Mouse (Mus musculus): Measurements from ENCODE around the gene Irs1. TPM values are rescaled to one million over a fixed set of nuclear protein-coding genes. Genes with fewer than 3 reads are reported as not detected.

Irs1 gene
- total and polyA plus RNA-seq, 3 experiments: not detected

DNA sequence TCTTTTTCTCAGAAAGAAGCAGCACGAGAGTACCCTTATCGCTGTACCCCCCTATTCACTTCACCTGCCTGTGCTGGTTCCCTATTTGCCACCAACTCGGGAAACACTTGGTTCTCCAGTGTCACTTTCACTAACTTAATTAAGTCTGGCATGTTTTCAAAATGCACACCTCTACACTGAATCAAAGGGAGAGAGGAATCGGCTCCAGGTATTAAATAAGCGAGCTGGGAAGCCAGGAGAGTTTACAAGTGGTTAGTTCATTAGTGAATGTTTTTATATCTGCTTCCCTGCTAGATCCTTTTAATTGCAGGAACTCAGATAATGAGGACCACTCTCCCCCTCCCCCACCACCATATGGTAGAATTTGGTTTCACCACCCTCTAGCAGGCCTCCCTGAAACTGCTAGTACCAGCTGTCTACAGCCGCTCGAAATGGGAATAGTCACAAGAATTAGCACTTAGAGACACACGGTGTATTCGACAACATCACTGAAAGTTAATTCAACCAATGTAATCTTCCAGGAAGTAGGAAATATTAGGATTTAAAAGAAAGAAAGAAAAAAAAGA is 30.1 kb downstream of the Irs1 start:
- in situ Hi-C loops (cut with MboI; ENCODE audit: low pct_ligation_motif_present, low pct_unique_long_range_greater_than_20kb, low sequenced_read_pairs): no loop called here
- H3K36me3 ChIP-seq (replicated peaks in 1 of 2; ENCODE audit: control insufficient read depth in 1 of 2, insufficient read depth in 1 of 2, low read length in 1 of 2): no peaks in the 10 kb centered on the region

DNA sequence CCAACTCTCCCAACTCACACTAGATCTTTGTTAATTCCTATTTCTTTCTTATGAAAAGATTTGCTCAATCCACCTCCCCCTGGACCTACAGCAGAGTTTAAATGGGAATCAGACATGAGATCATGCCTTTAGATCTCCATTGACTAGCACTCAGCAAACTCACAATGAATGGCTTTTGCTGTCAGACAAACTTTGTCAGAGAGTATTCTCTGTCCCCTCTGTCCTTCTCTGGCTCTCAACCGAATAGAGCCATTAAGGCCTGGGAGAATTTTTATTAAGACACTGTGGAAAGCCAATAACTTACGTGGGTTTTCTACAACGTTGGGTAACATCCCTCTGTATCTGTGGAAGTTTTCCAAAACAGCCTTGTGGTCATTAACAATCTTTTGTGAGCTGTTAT is 31.2 kb downstream of the Irs1 start:
- Histone ChIP-seq H3K4me1 (ENCODE audit: control insufficient read depth in 1 of 2, insufficient read depth in 2 of 2) (no peaks in the 10 kb centered on the region), H3K9ac (ENCODE audit: insufficient read depth, low read depth) (no peak overlapping the region), H3K79me2 (replicated peaks; ENCODE audit: control insufficient read depth, extremely low read depth, insufficient read depth, poor library complexity, severe bottlenecking) (no peaks in the 10 kb centered on the region), H3K4me3 (replicated peaks in 1 of 3; ENCODE audit: low read depth in 2 of 3, low read length in 2 of 3, poor library complexity in 1 of 3) (no peak overlapping the region), H3K27ac (ENCODE audit: insufficient read depth, low read depth) (no peak overlapping the region), H3K9me3 (replicated peaks; ENCODE audit: low read length) (no peaks in the 10 kb centered on the region), H3K36me3 (replicated peaks in 1 of 2; ENCODE audit: control insufficient read depth in 1 of 2, insufficient read depth in 1 of 2, low read length in 1 of 2) (no peaks in the 10 kb centered on the region), H3K27me3 (replicated peaks) (no peaks in the 10 kb centered on the region), H3K4me2 (ENCODE audit: insufficient read depth, low read depth, poor library complexity, severe bottlenecking) (no peak overlapping the region)
- DNase-seq (ENCODE audit: extremely low read depth): no peak
- dilution Hi-C loops (cut with MboI; ENCODE audit: extremely low pct_ligation_motif_present, extremely low pct_unique_long_range_greater_than_20kb, low sequenced_read_pairs): no loop called here
- TF ChIP-seq POLR2A (IDR thresholded peaks at IDR 0.05; ENCODE audit: low read depth, low read length) (no peak), CTCF (conservative IDR thresholded peaks at IDR 0.05 in 1 of 2, IDR thresholded peaks at IDR 0.05 in 1 of 2; ENCODE audit: low read depth in 2 of 2, low read length in 2 of 2) (no peak), PAX5 (IDR thresholded peaks at IDR 0.05; ENCODE audit: low read length) (no peak), NELFE (IDR thresholded peaks at IDR 0.05; ENCODE audit: low read depth, low read length) (no peak), IRF4 (IDR thresholded peaks at IDR 0.05; ENCODE audit: low read depth, low read length) (no peak), TBP (conservative IDR thresholded peaks at IDR 0.05; ENCODE audit: low read depth, low read length) (no peak), JUND (conservative IDR thresholded peaks at IDR 0.05; ENCODE audit: low read depth, low read length) (no peak), MEF2A (IDR thresholded peaks at IDR 0.05; ENCODE audit: borderline replicate concordance, low read depth, low read length) (no peak), ZNF384 (IDR thresholded peaks at IDR 0.05; ENCODE audit: low read depth, low read length) (no peak)
- in situ Hi-C loops (cut with MboI; ENCODE audit: low pct_ligation_motif_present, low pct_unique_long_range_greater_than_20kb, low sequenced_read_pairs): no loop called here

More for the DNA sequence above, 30.1 kb downstream of the Irs1 start:
- H3K79me2 ChIP-seq (replicated peaks; ENCODE audit: control insufficient read depth, extremely low read depth, insufficient read depth, poor library complexity, severe bottlenecking): no peaks in the 10 kb centered on the region
- dilution Hi-C loops (cut with MboI; ENCODE audit: extremely low pct_ligation_motif_present, extremely low pct_unique_long_range_greater_than_20kb, low sequenced_read_pairs): no loop called here
- TF ChIP-seq EP300 (IDR thresholded peaks at IDR 0.05; ENCODE audit: low read length): no peak
- no peak for TF ChIP-seq CHD1 (IDR thresholded peaks at IDR 0.05; ENCODE audit: low read depth, low read length)
- no peak for TF ChIP-seq UBTF (IDR thresholded peaks at IDR 0.05; ENCODE audit: low read depth, low read length)
- TF ChIP-seq GABPA (IDR thresholded peaks at IDR 0.05; ENCODE audit: insufficient replicate concordance, low read depth, low read length): no peak
- TF ChIP-seq NELFE (IDR thresholded peaks at IDR 0.05; ENCODE audit: low read depth, low read length): no peak
- H3K4me2 ChIP-seq (ENCODE audit: insufficient read depth, low read depth, poor library complexity, severe bottlenecking): no peak overlapping the region
- DNase-seq (ENCODE audit: extremely low read depth): no peak
- no peak overlapping the region for H3K4me3 ChIP-seq (replicated peaks in 1 of 3; ENCODE audit: low read depth in 2 of 3, low read length in 2 of 3, poor library complexity in 1 of 3)
- H3K27ac ChIP-seq (ENCODE audit: insufficient read depth, low read depth): no peak overlapping the region
- H3K9ac ChIP-seq (ENCODE audit: insufficient read depth, low read depth): no peak overlapping the region
- H3K4me1 ChIP-seq (ENCODE audit: control insufficient read depth in 1 of 2, insufficient read depth in 2 of 2): no peaks in the 10 kb centered on the region
- H3K27me3 ChIP-seq (replicated peaks): no peaks in the 10 kb centered on the region
- no peaks in the 10 kb centered on the region for H3K9me3 ChIP-seq (replicated peaks; ENCODE audit: low read length)

DNA sequence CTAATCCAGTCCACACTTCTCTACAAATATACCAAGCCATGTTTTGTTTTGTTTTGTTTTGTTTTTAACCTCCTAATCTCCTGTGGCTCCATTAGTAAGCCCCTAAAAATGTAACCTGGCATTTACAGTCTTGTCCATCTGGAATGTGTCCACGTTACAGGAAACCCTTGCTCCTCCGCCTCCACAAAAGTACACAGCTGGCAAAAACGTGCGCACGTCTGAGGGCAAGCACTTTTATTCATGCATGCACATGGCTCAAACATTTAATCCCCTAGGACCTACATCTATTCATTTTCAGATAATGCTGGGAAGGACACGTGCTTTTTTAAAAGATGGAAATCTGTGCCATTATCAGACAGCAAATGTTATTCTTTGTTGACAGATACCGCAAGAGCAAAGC is 32.9 kb downstream of the Irs1 start:
- Histone ChIP-seq H3K9me3 (replicated peaks; ENCODE audit: low read length) (no peaks in the 10 kb centered on the region), H3K27ac (ENCODE audit: insufficient read depth, low read depth) (no peak overlapping the region)

More for the DNA sequence above, 32.9 kb downstream of the Irs1 start:
- DNase-seq (ENCODE audit: extremely low read depth): no peak
- Histone ChIP-seq H3K27me3 (replicated peaks) (no peaks in the 10 kb centered on the region), H3K36me3 (replicated peaks in 1 of 2; ENCODE audit: control insufficient read depth in 1 of 2, insufficient read depth in 1 of 2, low read length in 1 of 2) (no peaks in the 10 kb centered on the region), H3K79me2 (replicated peaks; ENCODE audit: control insufficient read depth, extremely low read depth, insufficient read depth, poor library complexity, severe bottlenecking) (no peaks in the 10 kb centered on the region), H3K4me3 (replicated peaks in 1 of 3; ENCODE audit: low read depth in 2 of 3, low read length in 2 of 3, poor library complexity in 1 of 3) (no peak overlapping the region), H3K9ac (ENCODE audit: insufficient read depth, low read depth) (no peak overlapping the region), H3K4me1 (ENCODE audit: control insufficient read depth in 1 of 2, insufficient read depth in 2 of 2) (no peaks in the 10 kb centered on the region), H3K4me2 (ENCODE audit: insufficient read depth, low read depth, poor library complexity, severe bottlenecking) (no peak overlapping the region)
- dilution Hi-C loops (cut with MboI; ENCODE audit: extremely low pct_ligation_motif_present, extremely low pct_unique_long_range_greater_than_20kb, low sequenced_read_pairs) (no loop called here), in situ Hi-C loops (cut with MboI; ENCODE audit: low pct_ligation_motif_present, low pct_unique_long_range_greater_than_20kb, low sequenced_read_pairs) (no loop called here)
- TF ChIP-seq ELF1 (IDR thresholded peaks at IDR 0.05; ENCODE audit: low read depth, low read length) (no peak), JUN (IDR thresholded peaks at IDR 0.05; ENCODE audit: insufficient read depth, low read depth, low read length) (no peak), ETS1 (conservative IDR thresholded peaks at IDR 0.05; ENCODE audit: low read depth, low read length) (no peak), ZC3H11A (IDR thresholded peaks at IDR 0.05; ENCODE audit: low read depth, low read length) (no peak), MYC (IDR thresholded peaks at IDR 0.05; ENCODE audit: low read depth, low read length) (no peak), UBTF (IDR thresholded peaks at IDR 0.05; ENCODE audit: low read depth, low read length) (no peak)

Measured in CH12.LX (cell line).